Mouse (Mus musculus): ENCODE data around the gene Hba-a1.

GRCm38 (mm10) chr11:32245614-32246013 lies 37.7 kb upstream of the Hba-a1 start:
- TF ChIP-seq CTCF (IDR thresholded peaks at IDR 0.05; ENCODE audit: insufficient read depth, low read depth, low read length) (no peak), POLR2A (IDR thresholded peaks at IDR 0.05; ENCODE audit: insufficient read depth, low read depth, low read length) (no peak)

All from olfactory bulb, adult 2 months (tissue).